Mouse (Mus musculus) midbrain, embryonic 14.5 days (tissue): ENCODE results near the gene Adamts12. TPM values are rescaled to one million over a fixed set of nuclear protein-coding genes. Genes with fewer than 3 reads are reported as not detected.

ENCODE experiments used
- ATAC-seq: fragments of 200-750 bp; cut with Nextera tagmentation; 2 replicates; pipeline ENCODE4 v1.8.0; 2017; ENCODE audit warnings: moderate number of reproducible peaks, moderate library complexity; ENCODE audit not compliant: low FRiP score, low TSS enrichment
- DNase-seq: peaks from one replicate; pipeline ENCODE4 v3.0.0-alpha.2; 2015
- H3K27ac ChIP-seq: fragments of 300-500 bp; sonication (generic); replicated peaks from 2 replicates; pipeline ENCODE4 v1.5.1; 2014; ENCODE audit warnings: mild to moderate bottlenecking, low read depth, low read length, moderate library complexity
- H3K27me3 ChIP-seq: fragments of 300-500 bp; sonication (generic); 2 replicates; pipeline ENCODE4 v1.6.1; 2014; ENCODE audit warnings: low read length, control low read depth, mixed read lengths; ENCODE audit not compliant: control insufficient read depth, insufficient read depth
- H3K36me3 ChIP-seq: fragments of 300-500 bp; sonication (generic); 2 replicates; pipeline ENCODE4 v1.6.1; 2014; ENCODE audit warnings: low read length, control low read depth; ENCODE audit not compliant: control insufficient read depth, insufficient read depth
- H3K4me1 ChIP-seq: fragments of 300-500 bp; sonication (generic); 2 replicates; pipeline ENCODE4 v1.6.1; 2014; ENCODE audit warnings: mild to moderate bottlenecking, antibody characterized with exemption, low read length, control low read depth; ENCODE audit not compliant: control insufficient read depth, insufficient read depth
- H3K4me2 ChIP-seq: fragments of 300-500 bp; sonication (generic); 2 replicates; pipeline ENCODE4 v1.6.1; 2014; ENCODE audit warnings: mild to moderate bottlenecking, low read length, moderate library complexity
- H3K4me3 ChIP-seq: fragments of 300-500 bp; sonication (generic); replicated peaks from 2 replicates; pipeline ENCODE4 v1.5.1; 2014; ENCODE audit warnings: low read depth, low read length
- H3K9ac ChIP-seq: fragments of 300-500 bp; sonication (generic); replicated peaks from 2 replicates; pipeline ENCODE4 v1.6.1; 2014; ENCODE audit warnings: mild to moderate bottlenecking, low read length, moderate library complexity
- H3K9me3 ChIP-seq: fragments of 300-500 bp; sonication (generic); 2 replicates; pipeline ENCODE4 v1.6.1; 2016; ENCODE audit warnings: low read length, control low read depth, mixed read lengths; ENCODE audit not compliant: control insufficient read depth
- WGBS: fragments of 180-500 bp; shearing (Covaris S2); extraction: QIAGEN DNeasy Blood & Tissue Kit; methylation state at CpG from one replicate; pipeline ENCODE4 v1.1.7; 2014; 5-methylcytosine and 5-hydroxymethylcytosine counted together
- polyA plus RNA-seq: library from polyadenylated mRNA; unstranded; fragments of >200 nt; fragmentation: Nextera tagmentation; extraction: Ambion mirVana; gene quantifications from 2 replicates; pipeline ENCODE4 v1.2.1, GENCODE M21; 2014

Adamts12 gene
- polyA plus RNA-seq, 1 experiment from 2014 or later: 2.8 TPM

- WGBS: 28% methylated on average over 3 of the region's 3 CpGs
Measured at GRCm38 (mm10) chr15:11165883-11166282, 101.3 kb downstream of the Adamts12 start.

DNA sequence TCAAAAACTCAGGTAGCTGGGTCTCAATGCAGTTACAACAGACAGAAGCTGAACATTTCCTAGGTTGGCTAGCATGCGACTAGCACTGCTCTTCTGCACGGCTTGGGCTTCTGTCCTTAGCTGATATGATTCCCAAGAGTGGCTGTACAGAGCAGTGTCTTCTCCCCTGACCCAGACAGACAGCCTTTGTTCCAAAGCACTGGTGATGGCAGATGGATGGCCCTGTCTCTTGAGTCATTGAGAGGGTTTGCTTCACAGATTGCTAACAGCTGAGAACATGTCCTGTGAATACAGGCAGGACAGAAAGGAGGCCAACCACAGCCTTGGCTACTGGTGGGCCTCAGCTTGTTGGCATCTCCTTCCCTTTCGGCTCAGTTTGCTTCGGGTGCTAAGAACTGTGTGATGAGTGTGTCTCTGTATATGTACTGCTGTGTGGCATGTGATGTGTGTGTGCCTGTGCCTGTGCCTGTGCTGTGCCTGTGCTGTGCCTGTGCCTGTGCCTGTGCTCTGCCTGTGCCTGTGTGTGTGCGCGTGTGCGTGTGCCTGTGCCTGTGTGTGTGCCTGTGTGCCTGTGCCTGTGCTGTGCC lies 109.4 kb downstream of the Adamts12 start:
- DNase-seq (no peak), ATAC-seq (no peak)
- Histone ChIP-seq H3K4me2 (no peak overlapping the region), H3K36me3 (no peaks in the 10 kb centered on the region), H3K9ac (no peak overlapping the region), H3K27me3 (no peaks in the 10 kb centered on the region), H3K4me3 (no peak overlapping the region), H3K9me3 (no peaks in the 10 kb centered on the region), H3K27ac (no peak overlapping the region), H3K4me1 (0 out of 2 replicates have a peak, but pooled peaks cover 3% of the 10 kb centered on the region)
- 92% methylated on average over 7 of the region's 7 CpGs for WGBS

More at GRCm38 (mm10) chr15:11165883-11166282, 101.3 kb downstream of the Adamts12 start:
- Histone ChIP-seq H3K27me3 (no peaks in the 10 kb centered on the region), H3K4me1 (no peaks in the 10 kb centered on the region), H3K9me3 (no peaks in the 10 kb centered on the region), H3K36me3 (no peaks in the 10 kb centered on the region), H3K27ac (no peak overlapping the region), H3K9ac (no peak overlapping the region), H3K4me3 (no peak overlapping the region), H3K4me2 (no peak overlapping the region)
- no peak for DNase-seq
- no peak for ATAC-seq

GRCm38 (mm10) chr15:11174842-11175241 lies 110.3 kb downstream of the Adamts12 start:
- no peak overlapping the region for H3K4me3 ChIP-seq
- H3K9ac ChIP-seq: no peak overlapping the region
- H3K4me1 ChIP-seq: 0 out of 2 replicates have a peak, but pooled peaks cover 3% of the 10 kb centered on the region
- H3K36me3 ChIP-seq: no peaks in the 10 kb centered on the region
- no peak overlapping the region for H3K4me2 ChIP-seq
- ATAC-seq (no peak), DNase-seq (no peak)
- 81% methylated on average over 13 of the region's 13 CpGs for WGBS
- H3K9me3 ChIP-seq: no peaks in the 10 kb centered on the region
- no peaks in the 10 kb centered on the region for H3K27me3 ChIP-seq
- no peak overlapping the region for H3K27ac ChIP-seq

GRCm38 (mm10) chr15:11177448-11177847 lies 112.9 kb downstream of the Adamts12 start:
- peak; percentile 31 for DNase-seq
- no peak overlapping the region for H3K9ac ChIP-seq
- H3K36me3 ChIP-seq: no peaks in the 10 kb centered on the region
- no peak overlapping the region for H3K27ac ChIP-seq
- H3K9me3 ChIP-seq: no peaks in the 10 kb centered on the region
- H3K4me3 ChIP-seq: no peak overlapping the region
- no peak for ATAC-seq
- WGBS: 47% methylated on average over 9 of the region's 9 CpGs
- H3K27me3 ChIP-seq: no peaks in the 10 kb centered on the region
- H3K4me1 ChIP-seq: peaks cover 6% of the 10 kb centered on the region; the same call in 1 of the 2 replicates
- no peak overlapping the region for H3K4me2 ChIP-seq

DNA sequence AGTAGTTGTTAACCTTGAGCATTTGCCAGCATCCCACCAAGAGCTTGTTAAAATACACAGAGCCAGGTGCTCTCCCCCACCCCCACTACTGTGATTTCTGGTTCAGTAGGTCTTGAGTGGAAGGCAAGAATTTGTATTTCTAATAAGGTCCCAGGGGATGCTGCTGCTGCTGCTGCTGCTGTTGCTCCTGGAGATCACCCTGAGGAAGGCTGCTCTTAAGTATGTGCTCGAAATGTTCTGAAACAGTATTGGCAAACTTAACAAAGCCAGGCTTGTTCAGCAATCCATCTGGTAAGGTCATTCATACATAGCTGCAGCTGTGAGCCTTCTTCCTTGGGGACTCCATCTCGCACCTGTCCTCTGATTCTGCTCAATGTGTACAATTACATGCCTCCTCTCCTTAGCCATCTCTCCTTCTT lies 115.2 kb downstream of the Adamts12 start:
- 36% methylated on average over 2 of the region's 2 CpGs for whole genome bisulfite sequencing
- Histone ChIP-seq H3K36me3 (no peaks in the 10 kb centered on the region), H3K4me1 (peaks cover 6% of the 10 kb centered on the region; the same call in 1 of the 2 replicates), H3K9ac (no peak overlapping the region), H3K27ac (no peak overlapping the region), H3K4me3 (no peak overlapping the region), H3K27me3 (no peaks in the 10 kb centered on the region), H3K9me3 (no peaks in the 10 kb centered on the region), H3K4me2 (no peak overlapping the region)
- 0 out of 2 replicates have a peak, but pooled peaks have one; percentile 28 for ATAC-seq
- peak; percentile 52 for DNase-seq

- DNase-seq (peak; percentile 6), ATAC-seq (no peak)
- Histone ChIP-seq H3K4me3 (no peak overlapping the region), H3K9ac (no peak overlapping the region), H3K4me2 (no peak overlapping the region), H3K4me1 (no peaks in the 10 kb centered on the region), H3K9me3 (no peaks in the 10 kb centered on the region), H3K27me3 (no peaks in the 10 kb centered on the region), H3K36me3 (no peaks in the 10 kb centered on the region), H3K27ac (no peak overlapping the region)
- WGBS: 82% methylated on average over 4 of the region's 4 CpGs
Measured at GRCm38 (mm10) chr15:11186711-11187110, 122.1 kb downstream of the Adamts12 start.

DNA sequence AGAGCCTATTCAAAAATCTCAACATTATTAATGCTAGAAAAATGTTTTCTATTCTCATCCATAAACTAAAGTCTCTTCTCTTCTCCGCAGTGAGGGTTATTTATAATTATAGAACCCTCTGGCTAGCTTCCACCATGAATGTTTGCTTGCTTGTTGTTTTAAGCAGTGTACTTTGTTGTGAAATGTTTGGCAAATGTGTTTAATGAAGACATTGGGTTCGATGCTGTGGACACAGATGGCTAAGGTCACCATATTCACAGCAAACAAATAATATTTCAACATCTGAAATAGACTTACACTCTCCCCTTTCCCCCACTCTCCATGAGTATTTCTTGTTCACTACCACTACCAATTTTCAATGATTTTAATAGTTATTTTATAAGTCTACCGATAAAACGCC lies 125.9 kb downstream of the Adamts12 start:
- H3K27ac ChIP-seq: no peak overlapping the region
- H3K27me3 ChIP-seq: no peaks in the 10 kb centered on the region
- DNase-seq (no peak), ATAC-seq (no peak)
- no peaks in the 10 kb centered on the region for H3K4me1 ChIP-seq
- H3K4me2 ChIP-seq: no peak overlapping the region
- 95% methylated on average over 4 of the region's 4 CpGs for WGBS
- no peaks in the 10 kb centered on the region for H3K36me3 ChIP-seq
- H3K9ac ChIP-seq: no peak overlapping the region
- no peaks in the 10 kb centered on the region for H3K9me3 ChIP-seq
- no peak overlapping the region for H3K4me3 ChIP-seq

DNA sequence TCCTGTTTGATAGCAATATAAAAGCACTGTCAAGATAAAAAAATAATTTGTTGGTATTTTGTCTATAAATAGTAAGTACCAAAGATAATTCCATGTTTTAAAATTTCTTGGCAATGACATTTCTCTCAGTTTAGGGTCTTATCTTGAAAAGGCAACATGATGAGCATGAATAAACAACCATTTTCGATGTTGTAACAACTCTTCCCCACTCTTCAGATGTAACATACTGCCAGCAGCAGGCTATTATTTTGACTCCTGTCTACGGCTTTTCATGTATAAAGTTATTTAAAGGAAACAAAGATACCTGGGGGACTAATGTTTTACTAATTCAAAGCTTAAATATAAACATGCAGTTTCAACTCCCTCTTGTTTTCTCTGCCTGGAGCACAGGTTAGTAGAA lies 128.2 kb downstream of the Adamts12 start:
- ATAC-seq (no peak), DNase-seq (no peak)
- H3K27ac ChIP-seq: no peak overlapping the region
- no peak overlapping the region for H3K9ac ChIP-seq
- no peaks in the 10 kb centered on the region for H3K9me3 ChIP-seq
- no peak overlapping the region for H3K4me2 ChIP-seq
- no peaks in the 10 kb centered on the region for H3K4me1 ChIP-seq
- WGBS: 84% methylated on average over 2 of the region's 2 CpGs
- H3K36me3 ChIP-seq: no peaks in the 10 kb centered on the region
- no peak overlapping the region for H3K4me3 ChIP-seq
- no peaks in the 10 kb centered on the region for H3K27me3 ChIP-seq

DNA sequence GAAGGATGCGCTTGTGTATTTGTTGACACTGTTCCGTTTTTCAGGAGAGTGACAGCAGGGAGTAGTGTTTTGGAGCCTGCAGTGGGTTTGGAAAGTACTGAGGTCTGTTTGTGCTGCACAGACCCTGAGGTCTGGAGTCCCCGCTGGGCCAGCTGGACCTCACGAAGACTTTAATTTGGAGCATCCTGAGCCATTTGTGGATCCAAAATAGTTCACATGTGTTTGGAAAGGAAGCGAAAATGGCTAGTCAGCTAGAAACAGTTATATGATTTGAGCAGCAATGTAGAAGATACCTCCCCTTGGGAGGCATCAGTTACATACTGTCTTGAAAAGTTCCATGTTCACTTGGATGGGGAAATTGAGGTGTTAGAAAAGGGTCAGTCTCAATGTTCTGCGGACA lies 132.5 kb downstream of the Adamts12 start:
- DNase-seq: no peak
- no peaks in the 10 kb centered on the region for H3K27me3 ChIP-seq
- H3K4me2 ChIP-seq: no peak overlapping the region
- H3K4me3 ChIP-seq: no peak overlapping the region
- no peaks in the 10 kb centered on the region for H3K9me3 ChIP-seq
- no peak overlapping the region for H3K27ac ChIP-seq
- H3K4me1 ChIP-seq: no peaks in the 10 kb centered on the region
- no peak overlapping the region for H3K9ac ChIP-seq
- H3K36me3 ChIP-seq: no peaks in the 10 kb centered on the region
- no peak for ATAC-seq
- 87% methylated on average over 6 of the region's 6 CpGs for WGBS
